Mouse (Mus musculus) midbrain, postnatal 0 days (tissue): ENCODE measurements at regions not wholly inside any gene's neighbourhood (a gene's known extent, or its start where the extent isn't known, plus 50 kb on each side); places are given as distances from the start of the nearest gene placed in this dataset.
"Not testable (repeated sequence)": the region's sequence is repeated elsewhere in the genome, so short reads cannot be mapped to it uniquely, and the experiment has no call there.

ENCODE experiments used
- ATAC-seq: fragments of 200-750 bp; cut with Nextera tagmentation; 2 replicates; pipeline ENCODE4 v1.8.0; 2017; ENCODE audit warnings: moderate number of reproducible peaks, mild to moderate bottlenecking, moderate TSS enrichment, moderate library complexity; ENCODE audit not compliant: low FRiP score
- DNase-seq: peaks from one replicate; pipeline ENCODE4 v3.0.0-alpha.2; 2015; ENCODE audit warnings: low spot score
- H3K27ac ChIP-seq: fragments of 300-500 bp; sonication (generic); 2 replicates; pipeline ENCODE4 v1.5.1; 2014; ENCODE audit warnings: low read depth, mild to moderate bottlenecking, low read length, mixed read lengths
- H3K27me3 ChIP-seq: fragments of 300-500 bp; sonication (generic); 2 replicates; pipeline ENCODE4 v1.6.1; 2014; ENCODE audit warnings: low read length, control low read depth, mixed read lengths; ENCODE audit not compliant: insufficient read depth
- H3K36me3 ChIP-seq: fragments of 300-500 bp; sonication (generic); 2 replicates; pipeline ENCODE4 v1.6.1; 2014; ENCODE audit warnings: low read length, control low read depth, mixed read lengths; ENCODE audit not compliant: insufficient read depth
- H3K4me1 ChIP-seq: fragments of 300-500 bp; sonication (generic); 2 replicates; pipeline ENCODE4 v1.6.1; 2014; ENCODE audit warnings: mild to moderate bottlenecking, control low read depth, antibody characterized with exemption, low read length, mixed read lengths; ENCODE audit not compliant: insufficient read depth
- H3K4me2 ChIP-seq: fragments of 300-500 bp; sonication (generic); 2 replicates; pipeline ENCODE4 v1.6.1; 2014; ENCODE audit warnings: low read depth, mild to moderate bottlenecking, low read length, mixed read lengths; ENCODE audit not compliant: poor library complexity, severe bottlenecking
- H3K4me3 ChIP-seq: fragments of 300-500 bp; sonication (generic); 2 replicates; pipeline ENCODE4 v1.5.1; 2014; ENCODE audit warnings: low read depth, mild to moderate bottlenecking, low read length, moderate library complexity
- H3K9ac ChIP-seq: fragments of 300-500 bp; sonication (generic); replicated peaks from 2 replicates; pipeline ENCODE4 v1.6.1; 2014; ENCODE audit warnings: mild to moderate bottlenecking, low read length, moderate library complexity, mixed read lengths; ENCODE audit not compliant: poor library complexity, severe bottlenecking
- H3K9me3 ChIP-seq: fragments of 300-500 bp; sonication (generic); 2 replicates; pipeline ENCODE4 v1.6.1; 2016; ENCODE audit warnings: low read length, control low read depth
- CTCF ChIP-seq: IDR thresholded peaks from 2 replicates; pipeline ENCODE4 v1.5.1; 2016; ENCODE audit warnings: antibody characterized with exemption, mild to moderate bottlenecking
- WGBS: fragments of 180-500 bp; shearing (Covaris S2); extraction: QIAGEN DNeasy Blood & Tissue Kit; methylation state at CpG from one replicate; pipeline ENCODE4 v1.1.7; 2014; 5-methylcytosine and 5-hydroxymethylcytosine counted together

GRCm38 (mm10) chr15:3720668-3721340 lies 137.5 kb upstream of the Ghr start:
- WGBS, result 76% methylated on average over 6 of the region's 6 CpGs
- no peak for TF ChIP-seq CTCF
- Histone ChIP-seq H3K4me2 (no peak overlapping the region), H3K9me3 (no peaks in the 10 kb centered on the region), H3K36me3 (no peaks in the 10 kb centered on the region), H3K9ac (no peak overlapping the region), H3K4me3 (no peak overlapping the region), H3K4me1 (no peaks in the 10 kb centered on the region), H3K27ac (no peak overlapping the region), H3K27me3 (no peaks in the 10 kb centered on the region)
- DNase-seq (no peak), ATAC-seq (no peak)

- Histone ChIP-seq H3K4me2 (no peak overlapping the region), H3K4me3 (no peak overlapping the region), H3K4me1 (no peaks in the 10 kb centered on the region), H3K27me3 (no peaks in the 10 kb centered on the region), H3K9ac (no peak overlapping the region), H3K9me3 (no peaks in the 10 kb centered on the region), H3K27ac (no peak overlapping the region), H3K36me3 (no peaks in the 10 kb centered on the region)
- DNase-seq (no peak), ATAC-seq (no peak)
- 75% methylated on average over 1 of the region's 1 CpGs for WGBS
- no peak for TF ChIP-seq CTCF
Observed at GRCm38 (mm10) chr15:3711764-3712163, 128.5 kb upstream of the Ghr start.

GRCm38 (mm10) chr15:3707089-3708078 lies 124.1 kb upstream of the Ghr start:
- Histone ChIP-seq H3K9me3 (no peaks in the 10 kb centered on the region), H3K9ac (no peak overlapping the region), H3K4me1 (no peaks in the 10 kb centered on the region), H3K4me2 (no peak overlapping the region), H3K36me3 (no peaks in the 10 kb centered on the region), H3K27ac (no peak overlapping the region), H3K4me3 (no peak overlapping the region), H3K27me3 (no peaks in the 10 kb centered on the region)
- WGBS, result 78% methylated on average over 11 of the region's 11 CpGs
- ATAC-seq (no peak), DNase-seq (no peak)
- no peak for TF ChIP-seq CTCF

- 77% methylated on average over 4 of the region's 4 CpGs for WGBS
Observed at GRCm38 (mm10) chr15:3699234-3699814, 116.0 kb upstream of the Ghr start.

GRCm38 (mm10) chr15:3685254-3685653 lies 102.0 kb upstream of the Ghr start:
- WGBS, result 33% methylated on average over 1 of the region's 1 CpGs
- no peak for TF ChIP-seq CTCF
- ATAC-seq (no peak), DNase-seq (peak; percentile 7)
- Histone ChIP-seq H3K36me3 (no peaks in the 10 kb centered on the region), H3K4me2 (no peak overlapping the region), H3K9ac (no peak overlapping the region), H3K9me3 (no peaks in the 10 kb centered on the region), H3K27me3 (no peaks in the 10 kb centered on the region), H3K4me3 (no peak overlapping the region), H3K4me1 (no peaks in the 10 kb centered on the region), H3K27ac (no peak overlapping the region)

More at GRCm38 (mm10) chr15:3699234-3699814, 116.0 kb upstream of the Ghr start:
- Histone ChIP-seq H3K9me3 (no peaks in the 10 kb centered on the region), H3K4me2 (no peak overlapping the region), H3K36me3 (no peaks in the 10 kb centered on the region), H3K9ac (no peak overlapping the region), H3K4me1 (no peaks in the 10 kb centered on the region), H3K4me3 (no peak overlapping the region), H3K27me3 (no peaks in the 10 kb centered on the region), H3K27ac (no peak overlapping the region)
- DNase-seq (no peak), ATAC-seq (no peak)
- TF ChIP-seq CTCF, result no peak

GRCm38 (mm10) chr15:3677026-3677425 lies 93.7 kb upstream of the Ghr start:
- not testable (repeated sequence) for H3K9me3 ChIP-seq, H3K27me3 ChIP-seq, ATAC-seq, H3K27ac ChIP-seq, H3K4me1 ChIP-seq, H3K4me3 ChIP-seq, H3K4me2 ChIP-seq, H3K36me3 ChIP-seq, H3K9ac ChIP-seq, DNase-seq
- 16% methylated on average over 4 of the region's 4 CpGs for WGBS
